8 mouse cellular contexts compared by ENCODE assay signal in genomic region chr5:24751305-24752174, GRCm38 (mm10). TPM values are rescaled to one million over a fixed set of nuclear protein-coding genes. Genes with fewer than 3 reads are reported as not detected.
DNase-seq lines count a peak whose midpoint lies in the region; ATAC-seq lines count a peak whose summit lies in the region.

No protein-coding gene starts in this region.

- WGBS in limb, embryonic 12.5 days = 1% methylated on average over 25 of the region's 25 CpGs
- WGBS in midbrain, embryonic 11.5 days = 3% methylated on average over 25 of the region's 25 CpGs

- H3K4me3 ChIP-seq in limb, embryonic 12.5 days (replicated peaks) = peak overlapping the region; percentile 56
- peak overlapping the region; percentile 62 for H3K4me3 ChIP-seq in midbrain, embryonic 11.5 days (ENCODE audit: low read depth, low read length)

- peak overlapping the region; percentile 78 for H3K4me2 ChIP-seq in limb, embryonic 12.5 days
- H3K4me2 ChIP-seq in midbrain, embryonic 11.5 days = peak overlapping the region; percentile 98

- peak; percentile 59 for DNase-seq in ovary, adult 18-20 months (ENCODE audit: low spot score)
- no peak for DNase-seq in ovary, postnatal 10 days (ENCODE audit: low spot score)
- peak; percentile 66 to 73 for DNase-seq in cerebellum, postnatal 10 days
- DNase-seq in gastrocnemius, postnatal 14 days = peak; percentile 65
- peak; percentile 93 for DNase-seq in midbrain, embryonic 11.5 days (ENCODE audit: low spot score, missing footprints)
- DNase-seq in splenic B cell, adult 2 months (ENCODE audit: low read depth, low spot score) = peak; percentile 47

- intact Hi-C loops in gastrocnemius, postnatal 14 days (cut with DNase I; ENCODE audit: low total_unique reads) = loop anchor here (2.0 kb wide), 1 partner anchor 77 kb away; no protein-coding TSS in a partner anchor

- ATAC-seq in inflammation-experienced regulatory T-cells, adult 6 months = peak; percentile 77
- ATAC-seq in limb, embryonic 12.5 days (ENCODE audit: insufficient number of reproducible peaks, insufficient read depth, low FRiP score, low TSS enrichment, low read depth) = peak; percentile 54
- ATAC-seq in midbrain, embryonic 11.5 days (ENCODE audit: low FRiP score) = peak; percentile 61

- peak overlapping the region; percentile 78 for H3K9ac ChIP-seq in limb, embryonic 12.5 days (replicated peaks)
- H3K9ac ChIP-seq in midbrain, embryonic 11.5 days (ENCODE audit: low read length) = peak overlapping the region; percentile 83

- H3K9me3 ChIP-seq in limb, embryonic 12.5 days = no peaks in the 10 kb centered on the region
- H3K9me3 ChIP-seq in midbrain, embryonic 11.5 days (ENCODE audit: control insufficient read depth, low read length) = no peaks in the 10 kb centered on the region

- peak overlapping the region; percentile 94 for H3K27ac ChIP-seq in limb, embryonic 12.5 days
- no peak overlapping the region; the same call in 1 of the 2 replicates for H3K27ac ChIP-seq in midbrain, embryonic 11.5 days (ENCODE audit: low read depth, low read length)

- no peaks in the 10 kb centered on the region for H3K36me3 ChIP-seq in limb, embryonic 12.5 days
- no peaks in the 10 kb centered on the region for H3K36me3 ChIP-seq in midbrain, embryonic 11.5 days (ENCODE audit: control insufficient read depth, insufficient read depth, low read length)
- no peaks in the 10 kb centered on the region for H3K36me3 ChIP-seq in splenic B cell, adult 2 months (ENCODE audit: control insufficient read depth, insufficient read depth, low read length, poor library complexity, severe bottlenecking)

- peaks cover 39% of the 10 kb centered on the region for H3K4me1 ChIP-seq in limb, embryonic 12.5 days (replicated peaks)
- H3K4me1 ChIP-seq in midbrain, embryonic 11.5 days (ENCODE audit: control insufficient read depth, insufficient read depth, low read length) = peaks cover 11% of the 10 kb centered on the region

- no peaks in the 10 kb centered on the region for H3K27me3 ChIP-seq in limb, embryonic 12.5 days
- no peaks in the 10 kb centered on the region for H3K27me3 ChIP-seq in midbrain, embryonic 11.5 days (ENCODE audit: control insufficient read depth, insufficient read depth, low read length)
- H3K27me3 ChIP-seq in splenic B cell, adult 2 months (ENCODE audit: control insufficient read depth, insufficient read depth, low read length, poor library complexity, severe bottlenecking) = no peaks in the 10 kb centered on the region

RNA-seq across cellular contexts. Expression of gene Crygn, which starts 6.3 kb away (rescaled TPM):
- total RNA-seq in gastrocnemius, postnatal 14 days (2021) = 1 to 10 TPM in 1 of 2 experiments, not detected in 1; 1.7 TPM
- 1 to 10 TPM in 1 of 3 experiments, not detected in 2; 3.2 TPM for polyA plus RNA-seq in inflammation-experienced regulatory T-cells, adult 6 months (2017; shearing (Covaris generic))
- 1.6 TPM in 1 of 2 replicates, not detected in the other for polyA plus RNA-seq in limb, embryonic 12.5 days (2016; fragmentation: Nextera tagmentation; extraction: Ambion mirVana)
- 0.68 and 1.2 TPM in 2 replicates for polyA plus RNA-seq in midbrain, embryonic 11.5 days (2014; fragmentation: Nextera tagmentation; extraction: Ambion mirVana)

RNA-seq across cellular contexts. Expression of gene Wdr86, which starts 21.0 kb away (rescaled TPM):
- under 1 TPM; 0.07 to 0.35 TPM for total RNA-seq in gastrocnemius, postnatal 14 days (2021)
- under 1 TPM in 2 of 3 experiments, not detected in 1; 0.23 to 0.80 TPM for polyA plus RNA-seq in inflammation-experienced regulatory T-cells, adult 6 months (2017; shearing (Covaris generic))
- polyA plus RNA-seq in limb, embryonic 12.5 days (2016; fragmentation: Nextera tagmentation; extraction: Ambion mirVana) = 40.3 and 44.8 TPM in 2 replicates
- polyA plus RNA-seq in midbrain, embryonic 11.5 days (2014; fragmentation: Nextera tagmentation; extraction: Ambion mirVana) = 8.7 and 10.3 TPM in 2 replicates
